Mouse (Mus musculus) neural tube, embryonic 13.5 days (tissue): ENCODE results near the gene Mpped1. TPM values are rescaled to one million over a fixed set of nuclear protein-coding genes. Genes with fewer than 3 reads are reported as not detected.
A peak's percentile ranks its signal among the peaks of the same experiment; 100 is the strongest.

Experiments
- ATAC-seq: fragments of 200-750 bp; cut with Nextera tagmentation; 2 replicates; pipeline ENCODE4 v1.8.0; 2017; ENCODE audit warnings: low read depth, mild to moderate bottlenecking, moderate TSS enrichment, moderate library complexity
- H3K27ac ChIP-seq: fragments of 300-500 bp; sonication (generic); replicated peaks from 2 replicates; pipeline ENCODE4 v1.5.1; 2015; ENCODE audit warnings: moderate library complexity, mild to moderate bottlenecking, inconsistent platforms
- H3K27me3 ChIP-seq: fragments of 300-500 bp; sonication (generic); 2 replicates; pipeline ENCODE4 v1.6.1; 2015; ENCODE audit warnings: mild to moderate bottlenecking, inconsistent platforms
- H3K36me3 ChIP-seq: fragments of 300-500 bp; sonication (generic); 2 replicates; pipeline ENCODE4 v1.6.1; 2015; ENCODE audit warnings: mild to moderate bottlenecking, inconsistent platforms
- H3K4me1 ChIP-seq: fragments of 300-500 bp; sonication (generic); replicated peaks from 2 replicates; pipeline ENCODE4 v1.6.1; 2015; ENCODE audit warnings: inconsistent platforms
- H3K4me2 ChIP-seq: fragments of 300-500 bp; sonication (generic); 2 replicates; pipeline ENCODE4 v1.6.1; 2015; ENCODE audit warnings: inconsistent platforms, mild to moderate bottlenecking, moderate library complexity
- H3K4me3 ChIP-seq: fragments of 300-500 bp; sonication (generic); 2 replicates; pipeline ENCODE4 v1.5.1; 2015; ENCODE audit warnings: mild to moderate bottlenecking, inconsistent platforms
- H3K9ac ChIP-seq: fragments of 300-500 bp; sonication (generic); 2 replicates; pipeline ENCODE4 v1.6.1; 2015; ENCODE audit warnings: moderate library complexity, mild to moderate bottlenecking, inconsistent platforms
- H3K9me3 ChIP-seq: fragments of 300-500 bp; sonication (generic); 2 replicates; pipeline ENCODE4 v1.6.1; 2016; ENCODE audit warnings: inconsistent platforms
- WGBS: fragments of 180-500 bp; shearing (Covaris S2); methylation state at CpG from one replicate; pipeline ENCODE4 v1.1.7; 2015; 5-methylcytosine and 5-hydroxymethylcytosine counted together
- polyA plus RNA-seq: library from polyadenylated mRNA; unstranded; fragments of >200 nt; fragmentation: Nextera tagmentation; extraction: Ambion mirVana; gene quantifications from 2 replicates; pipeline ENCODE4 v1.2.1, GENCODE M21; 2015

Gene Mpped1
- polyA plus RNA-seq = 13.3 and 16.7 TPM in 2 replicates

- Histone ChIP-seq H3K4me3 (peak within 1 kb of the TSS; percentile 62), H3K9me3 (no peaks in the 10 kb centered on the region), H3K9ac (peak within 1 kb of the TSS; percentile 82), H3K4me2 (peak within 1 kb of the TSS; percentile 83), H3K27ac (no peak within 1 kb of the TSS), H3K36me3 (no peaks in the 10 kb centered on the region), H3K27me3 (peaks cover 52% of the 10 kb centered on the region), H3K4me1 (peaks cover 13% of the 10 kb centered on the region)
- ATAC-seq = peak; percentile 50
- WGBS = 4% methylated on average over 24 of the region's 37 CpGs
Measured at GRCm38 (mm10) chr15:83779387-83779786, at the start of gene Mpped1. Gene Mpped1 (plus strand): TSS chr15:83779467.

GRCm38 (mm10) chr15:83740676-83741422 is 38.4 kb upstream of the Mpped1 start:
- no peak for ATAC-seq
- 36% methylated on average over 21 of the region's 21 CpGs for WGBS
- no peaks in the 10 kb centered on the region for H3K27me3 ChIP-seq
- H3K9ac ChIP-seq = no peak overlapping the region
- no peak overlapping the region for H3K4me2 ChIP-seq
- H3K9me3 ChIP-seq = no peaks in the 10 kb centered on the region
- H3K4me3 ChIP-seq = no peak overlapping the region
- 0 out of 2 replicates have a peak, but pooled peaks cover 6% of the 10 kb centered on the region for H3K4me1 ChIP-seq
- no peak overlapping the region for H3K27ac ChIP-seq
- no peaks in the 10 kb centered on the region for H3K36me3 ChIP-seq

- no peak for ATAC-seq
- H3K9me3 ChIP-seq = no peaks in the 10 kb centered on the region
- 82% methylated on average over 1 of the region's 1 CpGs for WGBS
Measured at GRCm38 (mm10) chr15:83742018-83742417, 37.2 kb upstream of the Mpped1 start.

GRCm38 (mm10) chr15:83746311-83746710 is 33.0 kb upstream of the Mpped1 start:
- H3K4me2 ChIP-seq = no peak overlapping the region
- no peaks in the 10 kb centered on the region for H3K27me3 ChIP-seq
- H3K36me3 ChIP-seq = no peaks in the 10 kb centered on the region
- no peak overlapping the region for H3K9ac ChIP-seq
- H3K27ac ChIP-seq = no peak overlapping the region
- H3K4me3 ChIP-seq = no peak overlapping the region
- no peak for ATAC-seq
- no peaks in the 10 kb centered on the region for H3K9me3 ChIP-seq
- 68% methylated on average over 16 of the region's 16 CpGs for WGBS
- H3K4me1 ChIP-seq = no peaks in the 10 kb centered on the region

More at GRCm38 (mm10) chr15:83742018-83742417, 37.2 kb upstream of the Mpped1 start:
- H3K27ac ChIP-seq = no peak overlapping the region
- no peak overlapping the region for H3K4me2 ChIP-seq
- no peaks in the 10 kb centered on the region for H3K36me3 ChIP-seq
- no peak overlapping the region for H3K4me3 ChIP-seq
- H3K9ac ChIP-seq = no peak overlapping the region
- H3K4me1 ChIP-seq = 0 out of 2 replicates have a peak, but pooled peaks cover 6% of the 10 kb centered on the region
- H3K27me3 ChIP-seq = no peaks in the 10 kb centered on the region

- 78% methylated on average over 6 of the region's 6 CpGs for WGBS
- Histone ChIP-seq H3K27ac (no peak overlapping the region), H3K27me3 (no peaks in the 10 kb centered on the region), H3K9me3 (no peaks in the 10 kb centered on the region), H3K4me3 (no peak overlapping the region), H3K4me2 (no peak overlapping the region), H3K36me3 (no peaks in the 10 kb centered on the region), H3K9ac (no peak overlapping the region), H3K4me1 (no peaks in the 10 kb centered on the region)
- no peak for ATAC-seq
Measured at GRCm38 (mm10) chr15:83748986-83749385, 30.3 kb upstream of the Mpped1 start.

GRCm38 (mm10) chr15:83749436-83749835 is 29.8 kb upstream of the Mpped1 start:
- H3K27me3 ChIP-seq = no peaks in the 10 kb centered on the region
- no peak overlapping the region for H3K9ac ChIP-seq
- H3K36me3 ChIP-seq = no peaks in the 10 kb centered on the region
- WGBS = 48% methylated on average over 9 of the region's 9 CpGs
- H3K4me3 ChIP-seq = no peak overlapping the region
- H3K9me3 ChIP-seq = peaks cover 2% of the 10 kb centered on the region; the same call in 1 of the 2 replicates
- H3K27ac ChIP-seq = no peak overlapping the region
- no peak for ATAC-seq
- no peaks in the 10 kb centered on the region for H3K4me1 ChIP-seq
- H3K4me2 ChIP-seq = no peak overlapping the region

- no peak for ATAC-seq
- WGBS = 33% methylated on average over 9 of the region's 9 CpGs
- H3K36me3 ChIP-seq = no peaks in the 10 kb centered on the region
Measured at GRCm38 (mm10) chr15:83756742-83757141, 22.5 kb upstream of the Mpped1 start.

GRCm38 (mm10) chr15:83758958-83759357 is 20.3 kb upstream of the Mpped1 start:
- Histone ChIP-seq H3K36me3 (no peaks in the 10 kb centered on the region), H3K4me3 (no peak overlapping the region), H3K4me2 (no peak overlapping the region), H3K4me1 (peaks cover 7% of the 10 kb centered on the region; the same call in 1 of the 2 replicates), H3K9me3 (peaks cover 4% of the 10 kb centered on the region; the same call in 1 of the 2 replicates), H3K9ac (no peak overlapping the region), H3K27ac (no peak overlapping the region), H3K27me3 (no peaks in the 10 kb centered on the region)
- ATAC-seq = no peak
- 14% methylated on average over 4 of the region's 4 CpGs for WGBS

More at GRCm38 (mm10) chr15:83756742-83757141, 22.5 kb upstream of the Mpped1 start:
- Histone ChIP-seq H3K27me3 (no peaks in the 10 kb centered on the region), H3K9me3 (peaks cover 4% of the 10 kb centered on the region; the same call in 1 of the 2 replicates), H3K4me2 (no peak overlapping the region), H3K9ac (no peak overlapping the region), H3K27ac (no peak overlapping the region), H3K4me1 (peaks cover 2% of the 10 kb centered on the region; the same call in 1 of the 2 replicates), H3K4me3 (no peak overlapping the region)

GRCm38 (mm10) chr15:83760683-83761082 is 18.6 kb upstream of the Mpped1 start:
- peaks cover 11% of the 10 kb centered on the region; the same call in 1 of the 2 replicates for H3K4me1 ChIP-seq
- WGBS = 7% methylated on average over 10 of the region's 10 CpGs
- H3K4me3 ChIP-seq = no peak overlapping the region
- no peaks in the 10 kb centered on the region for H3K27me3 ChIP-seq
- no peak overlapping the region for H3K27ac ChIP-seq
- no peak overlapping the region for H3K4me2 ChIP-seq
- H3K36me3 ChIP-seq = no peaks in the 10 kb centered on the region
- no peaks in the 10 kb centered on the region for H3K9me3 ChIP-seq
- H3K9ac ChIP-seq = no peak overlapping the region
- ATAC-seq = peak; percentile 44; the same call in 1 of the 2 replicates

- Histone ChIP-seq H3K4me2 (no peak overlapping the region), H3K9me3 (no peaks in the 10 kb centered on the region), H3K27ac (no peak overlapping the region; the same call in 1 of the 2 replicates), H3K36me3 (no peaks in the 10 kb centered on the region), H3K4me3 (no peak overlapping the region), H3K27me3 (no peaks in the 10 kb centered on the region), H3K4me1 (peaks cover 14% of the 10 kb centered on the region; the same call in 1 of the 2 replicates), H3K9ac (no peak overlapping the region)
- ATAC-seq = no peak
- 88% methylated on average over 13 of the region's 13 CpGs for WGBS
Measured at GRCm38 (mm10) chr15:83761512-83761911, 17.8 kb upstream of the Mpped1 start.

- H3K27me3 ChIP-seq = no peaks in the 10 kb centered on the region
- no peaks in the 10 kb centered on the region for H3K36me3 ChIP-seq
- H3K4me1 ChIP-seq = peaks cover 14% of the 10 kb centered on the region; the same call in 1 of the 2 replicates
- no peak overlapping the region for H3K27ac ChIP-seq
- H3K4me2 ChIP-seq = no peak overlapping the region
- H3K4me3 ChIP-seq = no peak overlapping the region
- H3K9me3 ChIP-seq = no peaks in the 10 kb centered on the region
- H3K9ac ChIP-seq = no peak overlapping the region
- no peak for ATAC-seq
- WGBS = 10% methylated on average over 6 of the region's 6 CpGs
Measured at GRCm38 (mm10) chr15:83765388-83766029, 13.8 kb upstream of the Mpped1 start.

- Histone ChIP-seq H3K4me1 (0 out of 2 replicates have a peak, but pooled peaks cover 4% of the 10 kb centered on the region), H3K27ac (no peak overlapping the region), H3K27me3 (no peaks in the 10 kb centered on the region), H3K36me3 (no peaks in the 10 kb centered on the region), H3K9me3 (no peaks in the 10 kb centered on the region), H3K9ac (no peak overlapping the region), H3K4me3 (no peak overlapping the region), H3K4me2 (no peak overlapping the region)
- 79% methylated on average over 8 of the region's 8 CpGs for WGBS
- ATAC-seq = no peak
Measured at GRCm38 (mm10) chr15:83771346-83772053, 7.8 kb upstream of the Mpped1 start.
